Mouse (Mus musculus) heart, postnatal 0 days (tissue): Measurements from ENCODE around the gene Mid2. TPM values are rescaled to one million over a fixed set of nuclear protein-coding genes. Genes with fewer than 3 reads are reported as not detected.
A peak's percentile ranks its signal among the peaks of the same experiment; 100 is the strongest.
"Not testable (repeated sequence)": the region's sequence is repeated elsewhere in the genome, so short reads cannot be mapped to it uniquely, and the experiment has no call there.

Source experiments
- ATAC-seq: fragments of 200-750 bp; cut with Nextera tagmentation; 2 replicates; pipeline ENCODE4 v1.8.0; 2017; ENCODE audit warnings: low read depth, moderate number of reproducible peaks, moderate library complexity; ENCODE audit not compliant: insufficient read depth
- DNase-seq: peaks from one replicate; pipeline ENCODE4 v3.0.0-alpha.2; 2016; ENCODE audit warnings: low spot score
- H3K27ac ChIP-seq: fragments of 300-500 bp; sonication (generic); 2 replicates; pipeline ENCODE4 v1.5.1; 2014; ENCODE audit warnings: low read depth, mild to moderate bottlenecking
- H3K27me3 ChIP-seq: fragments of 300-500 bp; sonication (generic); 2 replicates; pipeline ENCODE4 v1.6.1; 2014; ENCODE audit warnings: low read length, mixed read lengths; ENCODE audit not compliant: control insufficient read depth, insufficient read depth
- H3K36me3 ChIP-seq: fragments of 300-500 bp; sonication (generic); replicated peaks from 2 replicates; pipeline ENCODE4 v1.6.1; 2014; ENCODE audit warnings: low read length, mixed read lengths; ENCODE audit not compliant: control insufficient read depth, insufficient read depth
- H3K4me1 ChIP-seq: fragments of 300-500 bp; sonication (generic); 2 replicates; pipeline ENCODE4 v1.6.1; 2014; ENCODE audit warnings: antibody characterized with exemption; ENCODE audit not compliant: control insufficient read depth, insufficient read depth
- H3K4me2 ChIP-seq: fragments of 300-500 bp; sonication (generic); 2 replicates; pipeline ENCODE4 v1.6.1; 2014; ENCODE audit warnings: low read depth, mild to moderate bottlenecking, low read length, moderate library complexity
- H3K4me3 ChIP-seq: fragments of 300-500 bp; sonication (generic); 2 replicates; pipeline ENCODE4 v1.5.1; 2014; ENCODE audit warnings: low read depth, low read length
- H3K9ac ChIP-seq: fragments of 300-500 bp; sonication (generic); replicated peaks from 2 replicates; pipeline ENCODE4 v1.6.1; 2014; ENCODE audit warnings: low read depth, low read length, mixed read lengths
- H3K9me3 ChIP-seq: fragments of 300-500 bp; sonication (generic); replicated peaks from 2 replicates; pipeline ENCODE4 v1.6.1; 2016; ENCODE audit warnings: low read length; ENCODE audit not compliant: control insufficient read depth
- CTCF ChIP-seq: IDR thresholded peaks from 2 replicates; pipeline ENCODE4 v1.5.1; 2016; ENCODE audit warnings: antibody characterized with exemption, control low read depth, low read depth
- EP300 ChIP-seq: IDR thresholded peaks from 2 replicates; pipeline ENCODE4 v1.6.1; 2016; ENCODE audit warnings: antibody characterized with exemption, low read depth
- WGBS: fragments of 180-500 bp; shearing (Covaris S2); extraction: QIAGEN DNeasy Blood & Tissue Kit; methylation state at CpG from one replicate; pipeline ENCODE4 v1.1.7; 2014; 5-methylcytosine and 5-hydroxymethylcytosine counted together
- polyA plus RNA-seq: library from polyadenylated mRNA; unstranded; fragments of >200 nt; fragmentation: Nextera tagmentation; extraction: Ambion mirVana; gene quantifications from 2 replicates; pipeline ENCODE4 v1.2.1, GENCODE M21; 2015
- total RNA-seq: library from RNA; depleted of rRNA; stranded (reverse); fragments of >200 nt; gene quantifications from 2 replicates; pipeline ENCODE4 v1.2.3, GENCODE M21; 2014; ENCODE audit warnings: low replicate concordance

Mid2 gene
- total and polyA plus RNA-seq, 2 experiments from 2014 or later, result 5.2 to 19.2 TPM

DNA sequence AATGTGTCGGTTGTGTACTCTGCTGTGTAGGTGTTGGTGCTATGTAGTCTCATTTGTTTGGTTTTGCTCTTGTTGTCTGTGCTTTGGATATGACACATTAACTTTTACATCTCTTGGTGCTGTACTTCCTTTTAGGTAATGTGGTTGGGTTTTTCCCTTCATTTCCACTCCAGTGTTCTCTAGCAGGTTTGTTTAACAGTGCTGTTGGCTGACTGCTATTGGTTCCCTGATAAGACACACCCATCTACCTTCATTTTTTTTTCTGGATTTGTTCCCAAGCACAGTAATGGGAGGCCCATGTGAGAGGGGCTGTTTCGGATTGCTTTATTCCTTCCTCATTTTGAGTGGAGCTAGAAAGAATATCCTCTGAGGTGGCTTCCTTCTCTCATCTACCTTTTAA is 883 bp upstream of the Mid2 start:
- ATAC-seq (no peak), DNase-seq (no peak)
- no peak overlapping the region for H3K4me3 ChIP-seq
- no peak overlapping the region for H3K9ac ChIP-seq
- H3K27ac ChIP-seq, result no peak overlapping the region
- WGBS, result 80% methylated on average over 2 of the region's 2 CpGs
- H3K36me3 ChIP-seq, result no peaks in the 10 kb centered on the region
- TF ChIP-seq CTCF (no peak), EP300 (no peak)
- H3K4me1 ChIP-seq, result 0 out of 2 replicates have a peak, but pooled peaks cover 3% of the 10 kb centered on the region
- no peak overlapping the region for H3K4me2 ChIP-seq
- H3K9me3 ChIP-seq, result no peaks in the 10 kb centered on the region
- no peaks in the 10 kb centered on the region for H3K27me3 ChIP-seq

DNA sequence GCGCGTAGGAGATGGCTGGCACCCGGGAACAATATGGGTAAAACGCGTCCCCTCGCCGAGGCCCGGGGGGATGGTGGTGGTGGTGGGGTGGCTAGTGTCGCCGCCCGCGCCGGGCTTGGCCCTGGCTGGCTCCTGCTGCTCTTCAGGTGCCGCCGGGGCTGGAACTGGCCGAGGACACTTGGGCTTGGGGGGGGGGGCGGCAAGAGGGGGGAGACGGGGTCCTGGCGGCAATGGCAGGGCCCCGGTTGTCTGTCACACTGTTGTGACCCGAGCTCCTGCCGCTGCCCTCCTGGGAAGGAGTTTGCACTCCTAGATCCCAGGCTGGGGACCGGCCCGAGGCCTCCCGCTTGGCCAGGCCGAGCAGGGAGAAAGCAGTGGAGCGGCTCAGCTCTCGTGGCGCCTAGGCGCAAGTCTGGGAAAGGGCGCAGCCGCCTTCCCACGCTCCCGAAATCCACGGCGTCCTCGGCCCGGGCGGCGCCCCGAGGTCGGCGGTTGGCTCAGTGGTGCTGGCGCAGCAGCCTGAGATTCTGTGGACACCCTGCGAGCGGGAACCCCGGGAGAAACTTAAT is 927 bp downstream of the Mid2 start:
- H3K4me2 ChIP-seq, result peak overlapping the region; percentile 64
- peak overlapping the region; percentile 64 for H3K4me3 ChIP-seq
- ATAC-seq (peak; percentile 47), DNase-seq (no peak)
- no peaks in the 10 kb centered on the region for H3K27me3 ChIP-seq
- H3K4me1 ChIP-seq, result 0 out of 2 replicates have a peak, but pooled peaks cover 3% of the 10 kb centered on the region
- TF ChIP-seq EP300, result no peak
- TF ChIP-seq CTCF, result no peak
- peak overlapping the region; percentile 87 for H3K9ac ChIP-seq
- WGBS, result 16% methylated on average over 30 of the region's 47 CpGs
- peak overlapping the region; percentile 89 for H3K27ac ChIP-seq
- H3K9me3 ChIP-seq, result no peaks in the 10 kb centered on the region
- H3K36me3 ChIP-seq, result no peaks in the 10 kb centered on the region

DNA sequence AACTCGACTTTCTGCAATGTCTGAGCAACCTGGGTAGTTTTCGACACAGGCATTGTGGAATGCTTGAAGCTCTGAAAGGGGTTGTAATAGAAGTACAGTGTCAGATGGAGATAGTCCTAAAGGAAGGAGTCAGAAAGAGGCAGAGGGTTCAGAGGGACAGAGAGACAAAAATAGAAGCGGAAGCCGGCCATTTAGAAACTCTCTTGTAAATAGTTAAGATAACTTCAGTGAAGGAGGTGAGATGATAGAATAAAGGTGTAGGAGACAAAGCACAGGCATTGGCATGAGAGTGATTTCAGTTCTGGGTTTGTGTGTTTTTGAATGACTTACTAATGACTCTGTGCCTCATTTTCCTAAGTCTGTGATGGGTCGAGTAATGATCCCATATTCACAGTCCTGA is 11.0 kb downstream of the Mid2 start:
- TF ChIP-seq CTCF, result no peak
- TF ChIP-seq EP300, result peak; percentile 68
- H3K27ac ChIP-seq, result peak overlapping the region; percentile 38; the same call in 1 of the 2 replicates

DNA sequence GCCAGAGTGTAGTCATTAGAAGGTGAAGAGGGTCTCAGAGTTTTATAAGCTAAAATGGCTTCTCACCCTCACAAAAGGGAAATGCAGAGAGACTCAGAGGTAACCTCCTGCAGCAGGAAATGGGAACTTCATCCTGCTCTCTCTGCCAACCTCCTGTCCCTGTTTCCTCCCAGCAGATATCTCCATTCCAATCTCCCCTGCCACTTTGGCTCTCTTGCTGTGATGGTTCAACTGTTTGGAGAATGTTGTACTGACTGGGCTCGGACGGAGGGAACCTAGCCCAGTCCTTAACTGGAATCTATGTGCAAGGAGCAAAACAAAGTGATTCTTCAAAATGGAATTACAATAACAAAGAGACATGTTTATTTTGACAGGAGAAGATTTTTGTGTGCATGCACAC is 23.9 kb downstream of the Mid2 start:
- Histone ChIP-seq H3K27me3 (no peaks in the 10 kb centered on the region), H3K27ac (no peak overlapping the region), H3K9ac (no peak overlapping the region), H3K4me2 (no peak overlapping the region), H3K4me1 (no peaks in the 10 kb centered on the region), H3K36me3 (no peaks in the 10 kb centered on the region), H3K9me3 (no peaks in the 10 kb centered on the region), H3K4me3 (no peak overlapping the region)
- DNase-seq (no peak), ATAC-seq (no peak)
- TF ChIP-seq EP300 (no peak), CTCF (no peak)
- WGBS, result 78% methylated on average over 2 of the region's 2 CpGs

More for the DNA sequence above, 11.0 kb downstream of the Mid2 start:
- Histone ChIP-seq H3K4me2 (no peak overlapping the region), H3K36me3 (peaks cover 15% of the 10 kb centered on the region), H3K27me3 (no peaks in the 10 kb centered on the region), H3K9me3 (no peaks in the 10 kb centered on the region), H3K9ac (no peak overlapping the region), H3K4me3 (no peak overlapping the region), H3K4me1 (no peaks in the 10 kb centered on the region)
- 37% methylated on average over 5 of the region's 5 CpGs for WGBS
- no peak for DNase-seq
- peak; percentile 51 for ATAC-seq

DNA sequence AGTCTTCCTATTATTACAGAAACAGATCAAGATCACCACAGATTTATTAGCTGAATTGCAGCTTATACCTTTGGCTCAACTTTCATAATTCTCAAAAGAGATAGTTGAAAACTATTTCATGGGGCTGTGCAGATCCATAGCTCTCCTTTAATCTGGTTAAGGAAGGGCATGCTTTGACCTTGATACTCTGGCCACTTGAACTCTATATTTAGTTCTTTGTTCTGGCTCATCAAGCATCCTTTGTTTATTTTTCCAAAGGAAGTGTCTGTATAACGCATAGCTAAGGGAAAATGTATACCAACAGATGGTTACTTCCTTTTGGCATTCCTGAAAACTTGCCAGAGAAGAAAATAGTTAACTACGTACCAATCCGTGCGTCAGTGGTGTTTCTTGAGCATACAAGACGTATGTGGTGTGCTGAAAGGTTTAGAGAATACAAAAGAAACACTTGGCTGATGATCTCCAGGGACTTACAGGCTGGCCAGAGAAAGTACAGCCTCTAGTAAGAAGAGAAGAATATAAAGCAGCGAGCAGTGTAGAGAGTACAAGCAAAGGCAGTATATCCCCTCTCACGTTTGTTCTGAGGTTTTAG is 33.6 kb downstream of the Mid2 start:
- DNase-seq, H3K4me1 ChIP-seq, H3K9ac ChIP-seq, H3K9me3 ChIP-seq, H3K4me3 ChIP-seq, H3K36me3 ChIP-seq, H3K4me2 ChIP-seq, H3K27me3 ChIP-seq: not testable (repeated sequence)
- ATAC-seq, result peak; percentile 51
- WGBS, result 33% methylated on average over 5 of the region's 7 CpGs
- H3K27ac ChIP-seq, result peak overlapping the region; percentile 73

- ATAC-seq, result no peak
Measured at GRCm38 (mm10) chrX:140703224-140703623, 38.8 kb downstream of the Mid2 start.

More at GRCm38 (mm10) chrX:140703224-140703623, 38.8 kb downstream of the Mid2 start:
- no peaks in the 10 kb centered on the region for H3K27me3 ChIP-seq
- no peak overlapping the region for H3K27ac ChIP-seq
- 93% methylated on average over 1 of the region's 1 CpGs for WGBS
- no peak for TF ChIP-seq CTCF
- TF ChIP-seq EP300, result no peak
- no peak overlapping the region for H3K4me2 ChIP-seq
- no peak overlapping the region for H3K4me3 ChIP-seq
- no peaks in the 10 kb centered on the region for H3K9me3 ChIP-seq
- no peak for DNase-seq
- H3K4me1 ChIP-seq, result peaks cover 18% of the 10 kb centered on the region; the same call in 1 of the 2 replicates
- no peak overlapping the region for H3K9ac ChIP-seq
- no peaks in the 10 kb centered on the region for H3K36me3 ChIP-seq
